Mouse (Mus musculus): ENCODE measurements around the gene Ptpn5. TPM values are rescaled to one million over a fixed set of nuclear protein-coding genes. Genes with fewer than 3 reads are reported as not detected.

The Ptpn5 gene
- total RNA-seq, 2 experiments from 2014 or later: 92.7 to 95.8 TPM

DNA sequence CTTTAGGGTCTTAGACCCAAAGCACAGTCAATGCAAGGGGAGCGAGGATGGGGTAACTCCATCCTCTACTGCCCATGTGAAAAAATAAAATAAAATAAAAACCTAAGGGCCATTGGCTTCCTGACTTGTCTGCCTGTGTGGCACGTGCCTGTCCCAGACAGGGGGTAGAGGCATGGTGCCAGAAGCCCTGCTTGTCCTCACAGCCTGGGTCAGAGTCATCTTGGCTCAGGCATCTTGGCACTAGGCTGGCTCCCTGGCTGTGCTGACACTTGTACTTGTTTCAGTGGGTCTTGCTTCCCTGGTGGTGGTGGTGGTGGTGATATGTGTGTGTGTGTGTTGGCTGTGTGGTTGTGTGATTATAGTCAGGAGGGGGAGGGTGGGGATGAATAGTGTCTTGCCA lies 78.8 kb downstream of the Ptpn5 start:
- no peak for DNase-seq

DNA sequence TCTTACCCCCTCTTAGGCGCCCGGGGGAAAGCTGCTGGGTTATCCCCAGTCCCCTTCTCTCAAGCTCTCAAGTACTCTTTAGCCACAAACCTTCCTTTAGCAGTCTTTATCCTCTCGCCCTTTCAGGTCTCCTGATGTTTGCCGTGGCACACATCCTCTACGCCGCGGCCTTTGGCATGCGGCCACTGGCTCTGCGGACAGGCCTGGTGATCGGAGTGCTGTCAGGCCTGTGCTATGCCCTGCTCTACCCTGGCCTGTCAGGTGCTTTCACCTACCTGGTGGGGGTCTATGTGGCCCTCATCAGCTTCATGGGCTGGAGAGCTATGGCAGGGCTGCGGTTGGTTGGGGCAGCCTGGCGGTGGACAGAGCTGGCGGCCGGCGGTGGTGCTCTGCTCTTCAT lies 80.2 kb downstream of the Ptpn5 start:
- DNase-seq: no peak

DNA sequence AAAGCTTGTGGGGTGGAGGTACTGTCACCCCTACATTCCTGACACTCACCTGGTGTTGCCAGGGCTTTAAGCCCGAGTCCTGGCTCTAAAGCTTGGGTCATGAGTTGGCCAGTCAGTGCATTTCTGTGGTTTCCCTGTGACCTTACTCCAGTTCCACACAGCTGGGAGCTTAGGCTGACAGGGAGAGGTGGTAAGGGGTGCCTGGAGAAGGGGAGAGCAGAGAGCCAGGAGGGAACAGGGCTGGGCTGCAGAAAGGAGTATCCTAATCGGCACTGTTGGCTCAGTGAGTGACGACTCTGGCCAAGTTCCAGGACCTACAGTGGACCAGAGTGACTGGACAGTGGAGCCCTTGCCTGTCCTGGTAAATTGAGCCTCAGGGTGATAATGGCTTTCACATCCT lies 81.2 kb downstream of the Ptpn5 start:
- no peak for DNase-seq

DNA sequence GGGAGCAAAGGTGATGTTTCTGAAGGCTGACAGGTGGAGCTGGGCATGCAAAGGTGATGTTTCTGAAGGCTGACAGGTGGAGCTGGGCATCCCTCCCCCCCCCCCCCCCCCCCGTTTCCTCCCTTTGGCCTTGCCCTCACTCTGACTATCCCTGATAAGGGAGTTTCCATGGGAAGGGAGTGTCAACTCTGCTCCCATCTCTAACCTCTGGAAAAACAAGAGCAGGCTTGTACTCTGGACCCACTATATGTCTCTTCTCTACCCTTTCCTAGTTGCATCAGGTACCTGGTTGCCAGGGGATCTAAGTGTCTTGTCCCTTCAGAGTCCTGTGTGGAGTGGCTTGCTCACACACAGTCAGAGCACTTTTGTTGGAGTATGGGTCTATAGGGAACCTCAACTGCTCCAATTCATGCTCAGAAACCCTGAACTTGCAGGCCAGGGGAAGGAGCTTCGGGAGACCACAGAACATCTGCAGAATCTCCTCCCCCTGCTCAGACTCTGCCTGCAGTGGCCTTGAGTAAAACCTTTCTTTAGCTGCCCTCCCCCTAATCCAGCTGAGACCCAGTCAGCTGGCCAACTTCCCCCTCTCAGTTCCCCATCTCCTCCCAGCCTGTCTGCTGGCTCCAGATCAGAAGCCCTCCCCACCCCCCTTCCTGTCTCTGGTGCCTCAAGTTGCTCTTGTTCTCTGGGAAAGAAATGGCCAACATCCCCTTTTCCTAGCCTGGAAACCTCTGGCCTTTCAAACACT lies 81.9 kb downstream of the Ptpn5 start:
- peak in 1 of 2 experiments; percentile 44 for DNase-seq

DNA sequence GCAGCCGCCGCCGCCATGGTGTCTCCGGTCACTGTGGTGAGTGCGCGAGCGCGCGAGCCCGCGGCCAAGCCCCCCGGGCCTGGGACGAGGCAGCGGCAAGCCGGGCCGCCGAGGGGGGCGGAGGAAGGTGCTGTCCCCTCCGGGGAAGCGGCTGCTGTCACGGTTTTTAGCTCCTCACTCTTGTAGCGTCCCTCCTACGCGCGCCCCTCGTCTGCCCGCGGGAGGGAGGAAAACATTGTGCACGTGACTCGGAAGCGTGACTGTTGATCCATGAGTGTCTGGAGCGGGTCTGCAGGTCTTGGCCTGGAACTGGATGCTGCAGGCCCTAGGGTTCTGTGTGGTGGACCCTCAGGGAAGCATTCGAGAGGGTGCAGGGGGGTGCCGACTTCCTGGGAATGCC lies 82.7 kb downstream of the Ptpn5 start:
- DNase-seq: peak; percentile 65 to 75

DNA sequence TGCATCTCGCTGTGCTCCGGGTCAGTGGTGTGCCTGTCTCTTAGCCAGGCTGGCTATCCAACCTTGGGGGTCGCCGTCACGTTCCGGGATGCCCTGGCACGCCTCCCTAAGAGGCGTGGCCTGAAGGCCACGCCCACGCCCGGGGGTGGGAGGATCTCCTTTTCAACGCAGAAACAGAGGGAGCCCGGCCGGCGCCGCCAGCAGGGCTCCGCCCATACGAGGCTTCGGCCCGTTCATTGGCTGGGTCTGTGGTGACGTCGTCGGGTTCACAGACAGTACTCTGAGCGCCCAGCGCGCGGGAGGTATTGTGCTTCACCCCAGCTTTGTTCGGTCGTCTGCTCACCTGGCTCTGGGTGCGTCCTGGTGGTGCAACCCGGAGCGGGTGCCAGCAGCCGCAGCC lies 83.1 kb downstream of the Ptpn5 start, which contains the start of gene Tmem86a:
Tmem86a (plus strand) TSS at position 236 of the 400 bp plus-strand sequence.
- DNase-seq: peak; percentile 93

DNA sequence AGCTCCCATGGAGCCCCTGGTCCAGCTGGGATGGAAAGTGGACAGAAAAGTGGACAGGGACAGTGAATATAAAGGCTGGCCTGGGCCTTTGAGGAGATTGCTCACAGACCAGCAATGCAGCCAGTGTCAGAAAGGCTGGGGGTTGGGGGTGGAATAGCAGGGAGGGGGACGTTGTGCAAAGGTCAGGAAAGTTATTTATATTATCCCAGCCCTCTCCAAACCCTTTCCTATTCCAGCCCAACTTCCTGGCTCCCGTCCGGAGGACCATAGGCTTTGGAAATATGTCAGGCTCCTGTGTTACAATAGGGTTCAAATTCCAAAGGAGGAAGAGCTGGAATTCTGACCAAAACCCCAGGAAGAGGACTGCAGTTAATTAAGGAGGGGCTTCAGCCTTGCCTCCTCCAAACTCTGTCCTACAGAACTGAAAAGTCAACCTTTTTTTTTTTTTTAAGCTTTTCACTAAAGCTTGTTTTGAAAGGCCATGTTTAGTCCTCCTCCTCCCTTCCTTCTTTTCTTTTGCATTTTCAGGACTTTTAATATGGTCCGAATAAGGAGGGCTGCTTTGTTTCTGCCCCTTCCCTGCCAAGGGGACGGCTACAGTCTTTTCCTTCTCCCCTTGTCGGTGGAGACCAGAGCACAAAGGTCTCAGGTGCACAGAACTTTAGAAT lies 90.5 kb downstream of the Ptpn5 start:
- DNase-seq: no peak

DNA sequence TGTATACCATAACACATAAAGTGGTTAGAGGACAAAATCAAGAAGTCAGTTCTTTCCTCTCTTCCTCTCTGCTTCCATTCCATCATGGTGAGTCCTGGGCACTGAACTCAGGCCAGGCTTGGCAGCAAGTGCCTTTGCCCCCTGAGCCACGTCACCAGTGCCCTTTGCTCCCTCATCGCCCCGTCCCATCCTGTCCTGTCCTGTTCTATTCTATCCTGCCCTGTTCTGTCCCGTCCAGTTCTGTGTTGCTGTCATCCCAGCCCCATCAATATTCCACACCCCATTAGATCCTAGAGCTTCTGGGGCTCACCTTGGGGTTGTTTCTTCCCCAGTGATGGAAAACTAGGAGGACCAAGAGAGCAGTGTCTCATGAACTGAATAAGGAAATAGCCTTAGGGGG lies 91.4 kb downstream of the Ptpn5 start:
- no peak for DNase-seq

DNA sequence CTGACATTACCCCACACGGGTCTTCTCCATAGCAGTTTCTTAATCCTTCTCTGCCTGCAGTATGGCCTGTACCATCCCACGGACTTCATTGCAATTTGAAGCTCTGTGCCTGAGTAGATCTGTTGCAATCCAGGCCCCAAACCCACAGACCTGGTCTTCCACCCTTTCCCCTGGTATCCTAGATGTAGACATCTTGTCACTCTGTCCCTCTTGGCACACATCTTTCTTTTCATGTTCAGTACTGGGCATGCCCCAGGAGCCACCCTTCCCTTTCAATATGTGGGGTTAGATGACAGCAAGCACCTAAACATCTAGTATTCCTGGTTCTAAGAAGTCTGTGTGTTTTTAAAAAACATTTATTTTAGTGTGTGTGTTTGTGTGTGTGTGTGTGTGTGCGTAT lies 91.8 kb downstream of the Ptpn5 start:
- no peak for DNase-seq

DNA sequence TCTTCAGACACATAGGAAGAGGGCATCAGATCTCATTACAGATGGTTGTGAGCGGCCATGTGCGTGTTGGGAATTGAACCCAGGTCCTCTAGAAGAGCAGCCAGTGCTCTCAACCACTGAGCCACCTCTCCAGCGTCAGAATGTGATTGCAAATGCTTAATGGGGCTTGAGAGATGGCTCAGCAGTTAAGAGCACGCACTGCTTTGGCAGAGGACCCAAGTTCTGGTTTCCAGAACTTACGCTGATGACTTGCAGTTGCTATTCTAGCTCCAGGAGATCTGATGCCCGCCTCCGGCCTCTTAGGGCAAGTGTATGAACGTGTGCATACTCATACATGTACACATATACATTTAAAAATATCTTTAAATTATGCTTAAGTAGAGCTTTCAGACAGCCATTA lies 98.1 kb downstream of the Ptpn5 start:
- no peak for DNase-seq

DNA sequence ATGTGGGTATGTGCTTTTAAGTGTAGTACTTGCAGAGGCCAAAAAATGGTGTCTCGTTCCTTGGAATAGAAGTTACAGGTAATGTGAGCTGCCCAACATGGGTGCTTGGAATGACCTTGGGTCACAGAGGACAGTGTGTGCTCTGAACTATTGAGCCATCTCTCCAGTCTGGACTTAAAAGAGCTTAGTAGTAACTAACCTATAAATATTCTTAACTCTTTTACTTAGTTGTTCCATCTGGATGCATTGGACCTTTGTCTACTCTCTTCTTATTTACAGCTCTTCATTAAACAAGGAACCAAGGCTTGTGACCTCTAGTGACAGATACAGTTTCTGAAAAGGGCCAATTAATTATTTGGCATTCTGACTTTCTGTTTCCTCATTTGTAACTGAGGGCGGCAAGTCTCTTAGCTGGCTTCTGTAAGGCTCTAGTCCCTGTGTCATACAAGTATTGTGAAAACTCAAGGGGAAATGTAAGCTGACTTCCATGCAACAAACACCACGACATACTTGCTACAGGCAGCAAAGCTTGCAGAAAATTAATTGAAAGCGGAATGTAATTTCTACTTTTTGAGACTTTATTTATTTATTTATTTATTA lies 98.6 kb downstream of the Ptpn5 start:
- no peak for DNase-seq

DNA sequence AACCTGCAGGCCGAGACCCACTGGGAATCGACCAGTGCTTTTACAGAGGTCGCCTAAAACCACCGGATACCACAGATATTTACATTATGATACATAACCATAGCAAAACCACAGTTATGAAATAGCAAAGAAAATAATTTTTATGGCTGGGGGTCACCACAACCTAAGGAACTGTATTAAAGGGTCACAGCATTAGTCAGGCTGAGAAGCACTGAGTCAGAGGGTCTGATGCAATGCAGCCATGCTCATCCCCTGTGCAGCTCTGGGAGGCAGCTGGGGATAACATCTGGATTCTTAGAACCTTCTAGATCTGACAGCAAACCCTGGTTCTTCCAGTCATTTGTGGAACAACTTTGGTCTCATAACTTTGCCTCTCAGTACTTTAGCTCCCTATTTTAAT lies 102.1 kb downstream of the Ptpn5 start:
- DNase-seq: no peak

DNA sequence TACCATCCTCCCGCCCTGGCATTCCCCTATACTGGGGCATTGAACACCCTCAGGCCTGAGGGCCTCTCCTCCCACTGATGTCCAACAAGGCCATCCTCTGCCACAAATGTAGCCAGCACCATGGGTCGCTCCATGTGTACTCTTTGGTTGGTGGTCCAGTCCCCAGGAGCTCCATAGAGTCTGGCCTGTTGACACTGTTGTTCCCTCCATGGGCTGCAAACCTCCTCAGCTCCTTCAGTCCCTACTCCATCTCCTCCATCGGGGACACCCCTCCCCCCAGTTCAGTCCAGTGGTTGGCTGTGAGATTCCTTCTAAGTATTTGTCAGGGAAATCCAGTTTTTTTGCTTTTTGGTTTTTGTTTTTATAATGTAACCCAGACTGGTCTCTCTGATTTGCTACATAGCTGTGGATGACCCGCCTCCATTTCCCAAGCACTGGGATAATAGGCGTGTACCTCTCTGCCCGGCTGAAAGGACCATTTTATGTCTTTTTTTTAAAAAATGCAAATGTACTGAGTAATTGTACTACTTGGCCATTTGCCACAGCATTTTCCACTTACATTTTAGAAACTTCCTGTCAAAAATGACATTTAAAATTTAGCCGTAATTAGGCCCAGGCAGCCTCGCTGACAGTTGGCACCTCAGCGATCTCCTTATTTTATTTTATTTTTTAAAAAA lies 102.8 kb downstream of the Ptpn5 start:
- no peak for DNase-seq

Small RNA genes within 50 kb of the gene (microRNA-seq; reads per million reads assigned to microRNA genes)
- gene Mir7056: 1.8 to 2.8 reads per million in 2 experiments

Other genes with a start within 250 kb of the Ptpn5 start
- 10 to 100 TPM; 73.0 to 80.2 TPM for gene Tsg101, start 213.7 kb downstream of the Ptpn5 start, total RNA-seq (2021)
- 10 to 100 TPM; 15.5 to 18.3 TPM for gene Uevld, start 175.2 kb downstream of the Ptpn5 start, total RNA-seq (2021)
- not detected for gene Gm9999, start 150.1 kb downstream of the Ptpn5 start, total RNA-seq (2021)
- gene Spty2d1, start 125.3 kb downstream of the Ptpn5 start, total RNA-seq (2021): 10 to 100 TPM; 16.3 to 16.5 TPM
- 10 to 100 TPM; 11.9 to 12.5 TPM for gene Tmem86a, start 83.1 kb downstream of the Ptpn5 start, total RNA-seq (2021)
- gene Mrgpra6, start 71.2 kb upstream of the Ptpn5 start, total RNA-seq (2021): not detected
- not detected for gene Mrgpra9, start 119.2 kb upstream of the Ptpn5 start, total RNA-seq (2021)
- gene Mrgpra1, start 220.6 kb upstream of the Ptpn5 start, total RNA-seq (2021): not detected

Data from layer of hippocampus, postnatal 36 days (tissue).